ENCODE assay signal across 9 mouse cellular contexts in genomic region chr7:140081408-140082241, GRCm38 (mm10). TPM values are rescaled to one million over a fixed set of nuclear protein-coding genes. Genes with fewer than 3 reads are reported as not detected.
DNase-seq lines count a peak whose midpoint lies in the region; ATAC-seq and TF ChIP-seq lines count a peak whose summit lies in the region.
"Had no signal": no experiment of that assay in that cellular context is flagged by ENCODE, and none has a peak within 500 bp of the region (broad histone marks: within the 10 kb centered on the region; RNA-seq: fewer than 3 reads in every experiment).

No protein-coding gene starts in this region.

- TF ChIP-seq CTCF in thymus, adult 2 months (IDR thresholded peaks at IDR 0.05; ENCODE audit: borderline replicate concordance, control insufficient read depth, extremely low read depth, insufficient read depth, low read length, poor library complexity) = no peak

- H3K9ac ChIP-seq in embryonic facial prominence, embryonic 13.5 days = no peak overlapping the region
- H3K9ac ChIP-seq: liver, embryonic 15.5 days had no signal

- no peak overlapping the region for H3ac ChIP-seq in myocyte (ENCODE audit: control insufficient read depth, insufficient read length)

- H3K4me3 ChIP-seq in embryonic facial prominence, embryonic 13.5 days = peak overlapping the region; percentile 35
- no peak overlapping the region for H3K4me3 ChIP-seq in myocyte
- no peak overlapping the region for H3K4me3 ChIP-seq in thymus, adult 2 months (ENCODE audit: control insufficient read depth, insufficient read depth, low read length)
- H3K4me3 ChIP-seq: liver, embryonic 15.5 days had no signal

- no peaks in the 10 kb centered on the region for H3K36me3 ChIP-seq in embryonic facial prominence, embryonic 13.5 days
- H3K36me3 ChIP-seq in myocyte (ENCODE audit: control insufficient read depth, insufficient read depth) = no peaks in the 10 kb centered on the region
- H3K36me3 ChIP-seq in thymus, adult 2 months (ENCODE audit: control insufficient read depth, insufficient read depth, low read length) = no peaks in the 10 kb centered on the region
- H3K36me3 ChIP-seq: liver, embryonic 15.5 days had no signal

- ATAC-seq in embryonic facial prominence, embryonic 13.5 days (ENCODE audit: insufficient number of reproducible peaks, insufficient read depth, low FRiP score, low TSS enrichment, low read depth) = no peak

- no peaks in the 10 kb centered on the region for H3K79me2 ChIP-seq in myocyte (ENCODE audit: control insufficient read depth, insufficient read depth)

- H3K4me1 ChIP-seq in embryonic facial prominence, embryonic 13.5 days = peaks cover 13% of the 10 kb centered on the region
- peaks cover 2% of the 10 kb centered on the region; the same call in 1 of the 2 replicates for H3K4me1 ChIP-seq in thymus, adult 2 months (replicated peaks; ENCODE audit: control insufficient read depth, insufficient read depth, low read length)
- H3K4me1 ChIP-seq: liver, embryonic 15.5 days had no signal

- TF ChIP-seq POLR2A in myocyte (IDR thresholded peaks at IDR 0.05; ENCODE audit: insufficient read length, low read depth) = no peak
- no peak for TF ChIP-seq POLR2A in thymus, adult 2 months (IDR thresholded peaks at IDR 0.05; ENCODE audit: control insufficient read depth, extremely low read depth, insufficient read depth, low read length, poor library complexity)

- H3K27ac ChIP-seq in embryonic facial prominence, embryonic 13.5 days = no peak overlapping the region
- H3K27ac ChIP-seq in thymus, adult 2 months (ENCODE audit: control insufficient read depth, insufficient read depth, low read length) = no peak overlapping the region
- H3K27ac ChIP-seq: liver, embryonic 15.5 days had no signal

- H3K4me2 ChIP-seq in embryonic facial prominence, embryonic 13.5 days = peak overlapping the region; percentile 55
- peak overlapping the region; percentile 63 for H3K4me2 ChIP-seq in myocyte (ENCODE audit: low read depth)
- H3K4me2 ChIP-seq: liver, embryonic 15.5 days had no signal

- no peaks in the 10 kb centered on the region for H3K9me3 ChIP-seq in embryonic facial prominence, embryonic 13.5 days
- H3K9me3 ChIP-seq: liver, embryonic 15.5 days had no signal

- 15% methylated on average over 20 of the region's 20 CpGs for WGBS in embryonic facial prominence, embryonic 13.5 days
- WGBS in thymus, adult 2 months = 33% methylated on average over 20 of the region's 20 CpGs

- peaks cover 48% of the 10 kb centered on the region for H3K27me3 ChIP-seq in embryonic facial prominence, embryonic 13.5 days
- no peaks in the 10 kb centered on the region for H3K27me3 ChIP-seq in myocyte (ENCODE audit: control insufficient read depth, insufficient read depth, insufficient read length)
- peaks cover 3% of the 10 kb centered on the region; the same call in 1 of the 2 replicates for H3K27me3 ChIP-seq in thymus, adult 2 months (ENCODE audit: control insufficient read depth, insufficient read depth, low read length)

- DNase-seq in cerebellum, adult 11 months = peak; percentile 47
- DNase-seq in layer of hippocampus, adult 9-11 months = peak; percentile 42
- no peak for DNase-seq in thymus, adult 2 months
- DNase-seq in Muller cell, postnatal 12 days (ENCODE audit: inconsistent ontology term) = no peak
- no peak for DNase-seq in ovary, adult 18-20 months (ENCODE audit: low spot score)
- no peak for DNase-seq in kidney, adult 9 months

TF ChIP-seq in myocyte, 11 proteins besides CTCF, POLR2A, EP300 and RAD21:
- TF ChIP-seq MAX (IDR thresholded peaks at IDR 0.05; ENCODE audit: low read depth) (no peak), MYOD1 (IDR thresholded peaks at IDR 0.05; ENCODE audit: control insufficient read depth in 1 of 3, insufficient read length in 2 of 3, low read depth in 2 of 3) (peak in 2 of 3 experiments; percentile 50 to 54), MYOG (IDR thresholded peaks at IDR 0.05; ENCODE audit: control insufficient read depth in 1 of 3, insufficient read depth in 1 of 3, insufficient read length in 2 of 3, low read depth in 2 of 3) (peak in 2 of 3 experiments; percentile 61 to 72)

RNA-seq across cellular contexts. Expression of gene Caly, which starts 0.7 kb away (rescaled TPM):
- polyA plus RNA-seq in embryonic facial prominence, embryonic 13.5 days (2015; fragmentation: Nextera tagmentation; extraction: Ambion mirVana) = 3.1 and 4.0 TPM in 2 replicates
- not detected for polyA plus RNA-seq in myocyte (2012; fragmentation: generic; extraction: Trizol)
- 0.14 and 0.44 TPM in 2 replicates for polyA plus RNA-seq in thymus, adult 2 months (2012; rRNA removed)
- polyA plus RNA-seq: liver, embryonic 15.5 days had no signal

RNA-seq across cellular contexts. Expression of gene Prap1, which starts 11.6 kb away (rescaled TPM):
- 2.2 TPM in 1 of 2 replicates, not detected in the other for polyA plus RNA-seq in embryonic facial prominence, embryonic 13.5 days (2015; fragmentation: Nextera tagmentation; extraction: Ambion mirVana)
- not detected for polyA plus RNA-seq in myocyte (2012; fragmentation: generic; extraction: Trizol)
- polyA plus RNA-seq in thymus, adult 2 months (2012; rRNA removed) = 2.4 and 5.2 TPM in 2 replicates

RNA-seq across cellular contexts. Expression of gene Fuom, which starts 20.6 kb away (rescaled TPM):
- polyA plus RNA-seq in embryonic facial prominence, embryonic 13.5 days (2015; fragmentation: Nextera tagmentation; extraction: Ambion mirVana) = 26.0 and 26.9 TPM in 2 replicates
- polyA plus RNA-seq in myocyte (2012; fragmentation: generic; extraction: Trizol) = 9.5 TPM
- polyA plus RNA-seq in thymus, adult 2 months (2012; rRNA removed) = 28.1 and 34.8 TPM in 2 replicates

RNA-seq across cellular contexts. Expression of gene Msx3, which starts 32.7 kb away (rescaled TPM):
- polyA plus RNA-seq in embryonic facial prominence, embryonic 13.5 days (2015; fragmentation: Nextera tagmentation; extraction: Ambion mirVana) = 0.20 TPM in 1 of 2 replicates, not detected in the other
- polyA plus RNA-seq in myocyte (2012; fragmentation: generic; extraction: Trizol) = 0.05 TPM
- polyA plus RNA-seq in thymus, adult 2 months (2012; rRNA removed) = 1.4 TPM in 2 replicates
- polyA plus RNA-seq: liver, embryonic 15.5 days had no signal

RNA-seq across cellular contexts. Expression of gene Paox, which starts 34.0 kb away (rescaled TPM):
- 18.1 and 19.2 TPM in 2 replicates for polyA plus RNA-seq in embryonic facial prominence, embryonic 13.5 days (2015; fragmentation: Nextera tagmentation; extraction: Ambion mirVana)
- polyA plus RNA-seq in myocyte (2012; fragmentation: generic; extraction: Trizol) = 7.0 TPM
- 15.3 and 18.0 TPM in 2 replicates for polyA plus RNA-seq in thymus, adult 2 months (2012; rRNA removed)

Comparison
In these comparisons a context has a peak if more than half of its experiments do, and no peak if none do; other contexts are left out.
1. DNase-seq: peak in cerebellum, adult 11 months (single experiment) and layer of hippocampus, adult 9-11 months (single experiment); none in thymus, adult 2 months (single experiment), Muller cell, postnatal 12 days (single experiment), ovary, adult 18-20 months (single experiment) and kidney, adult 9 months (single experiment).